Mouse (Mus musculus): ENCODE data around the gene Inppl1. TPM values are rescaled to one million over a fixed set of nuclear protein-coding genes. Genes with fewer than 3 reads are reported as not detected.

Gene Inppl1
- total RNA-seq, 2 experiments from 2014 or later = 28.7 to 31.4 TPM

DNA sequence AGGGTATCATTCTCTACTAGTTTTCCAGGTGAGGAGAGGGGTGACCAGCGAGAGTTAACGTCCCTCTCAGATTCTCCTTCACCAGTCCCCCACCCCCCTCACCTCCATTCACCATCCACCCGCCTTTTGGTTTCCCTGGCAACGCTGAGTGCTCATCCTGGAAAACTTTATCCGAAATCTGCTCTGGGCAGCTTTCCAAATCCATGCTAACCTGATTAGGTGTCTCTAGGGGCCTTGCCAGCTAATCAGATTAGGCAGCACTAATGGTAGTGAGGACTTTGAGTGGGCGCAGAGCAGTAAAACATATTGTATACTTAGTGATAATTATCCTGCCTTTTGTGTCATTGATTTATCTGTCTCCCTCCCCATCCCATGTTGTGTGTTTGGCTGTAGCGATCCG lies 65.3 kb downstream of the Inppl1 start:
- no peak for DNase-seq (ENCODE audit: low spot score in 2 of 2)

Small RNA genes within 50 kb of the gene (microRNA-seq; reads per million reads assigned to microRNA genes)
- 0 reads per million in 2 experiments for gene Gm22655

Other genes starting within 250 kb of the Inppl1 start
- 10 to 100 TPM; 55.8 to 57.3 TPM for gene Clpb, start 174.6 kb downstream of the Inppl1 start, total RNA-seq (2021)
- gene Phox2a, start 19.9 kb downstream of the Inppl1 start, total RNA-seq (2021) = under 1 TPM; 0.51 to 0.68 TPM
- under 1 TPM in 1 of 2 experiments, not detected in 1; 0.54 TPM for gene Folr2, start 19.0 kb upstream of the Inppl1 start, total RNA-seq (2021)
- gene Anapc15, start 25.5 kb upstream of the Inppl1 start, total RNA-seq (2021) = 10 to 100 TPM; 27.2 to 34.1 TPM
- not detected for gene Folr1, start 32.6 kb upstream of the Inppl1 start, total RNA-seq (2021)
- 10 to 100 TPM; 82.6 to 87.9 TPM for gene Lamtor1, start 67.7 kb upstream of the Inppl1 start, total RNA-seq (2021)
- gene Tomt, start 68.1 kb upstream of the Inppl1 start, total RNA-seq (2021) = not detected
- 1 to 10 TPM; 5.4 to 5.5 TPM for gene Lrrc51, start 95.7 kb upstream of the Inppl1 start, total RNA-seq (2021)
- 100 to 1,000 TPM in 1 of 2 experiments, 10 to 100 TPM in 1; 93.8 to 106 TPM for gene Numa1, start 95.9 kb upstream of the Inppl1 start, total RNA-seq (2021)
- gene Il18bp, start 180.5 kb upstream of the Inppl1 start, total RNA-seq (2021) = 1 to 10 TPM; 6.6 to 6.8 TPM
- 10 to 100 TPM; 46.0 to 46.6 TPM for gene Rnf121, start 227.2 kb upstream of the Inppl1 start, total RNA-seq (2021)
- 10 to 100 TPM; 20.5 to 26.6 TPM for gene Xndc1, start 227.3 kb upstream of the Inppl1 start, total RNA-seq (2021)
- 1 to 10 TPM; 2.4 to 2.5 TPM for gene Xntrpc, start 227.5 kb upstream of the Inppl1 start, total RNA-seq (2021)
- gene Trpc2, start 244.9 kb upstream of the Inppl1 start, total RNA-seq (2021) = not detected